Mouse (Mus musculus): ENCODE data around the gene Gxylt1.

DNA sequence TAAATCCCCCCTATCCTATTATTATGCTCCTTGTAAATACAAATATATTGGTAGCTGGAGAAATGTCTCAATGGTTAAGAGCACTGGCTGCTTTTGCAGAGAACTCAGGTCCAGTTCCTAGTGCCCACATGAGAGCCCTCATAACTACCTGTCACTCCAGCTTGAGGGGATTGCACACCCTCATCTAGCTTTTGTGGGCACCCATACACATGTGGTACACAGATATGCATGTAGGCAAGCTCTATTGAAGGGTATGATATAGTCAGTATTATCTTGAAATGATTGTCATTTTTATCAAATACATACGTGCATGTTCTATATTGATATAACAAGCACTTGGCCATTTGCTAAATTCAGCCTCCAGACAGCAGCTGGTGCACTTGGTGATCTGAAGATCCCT lies 70.1 kb downstream of the Gxylt1 start:
- no peak for TF ChIP-seq CTCF (conservative IDR thresholded peaks at IDR 0.05; ENCODE audit: low read length)
- no peak for TF ChIP-seq NANOG (IDR thresholded peaks at IDR 0.05; ENCODE audit: borderline replicate concordance, low read length)
- no peak for TF ChIP-seq POU5F1 (IDR thresholded peaks at IDR 0.05; ENCODE audit: borderline replicate concordance, low read length)

All from E14TG2a.4 (cell line).